Mouse (Mus musculus): ENCODE results near the gene Npas2. TPM values are rescaled to one million over a fixed set of nuclear protein-coding genes. Genes with fewer than 3 reads are reported as not detected.

Gene Npas2
- 1.7 TPM for polyA plus RNA-seq (2015; fragmentation: Illumina TruSeq; extraction: RNeasy Lipid Tissue Mini Kit (QIAGEN cat#74804); ENCODE audit: insufficient read depth, low replicate concordance)

GRCm38 (mm10) chr1:39192997-39193861 lies at the start of gene Npas2:
Npas2 (plus strand) TSS chr1:39193731.

GRCm38 (mm10) chr1:39367601-39368266 lies 174.2 kb downstream of the Npas2 start, which contains the start of gene Rpl31:
Rpl31 (plus strand) TSS chr1:39367842.

Other genes starting within 250 kb of the Npas2 start
- 88.1 TPM for gene Pdcl3, start 208.1 kb upstream of the Npas2 start, polyA plus RNA-seq (2015; fragmentation: Illumina TruSeq; extraction: RNeasy Lipid Tissue Mini Kit (QIAGEN cat#74804); ENCODE audit: insufficient read depth, low replicate concordance)
- 2,346 TPM for gene Rpl31, start 174.1 kb downstream of the Npas2 start, polyA plus RNA-seq (2015; fragmentation: Illumina TruSeq; extraction: RNeasy Lipid Tissue Mini Kit (QIAGEN cat#74804); ENCODE audit: insufficient read depth, low replicate concordance)